Mouse (Mus musculus) liver, adult 2 months (tissue): ENCODE data around the gene Spred2.

Experiments
- CTCF ChIP-seq: fragments of 200-500 bp; IDR thresholded peaks from 2 replicates; pipeline ENCODE4 v1.5.1; 2011; ENCODE audit warnings: low read depth, low read length, control low read depth
- POLR2A ChIP-seq: fragments of 200-500 bp; IDR thresholded peaks from 2 replicates; pipeline ENCODE4 v1.6.1; 2011; ENCODE audit warnings: low read length, control low read depth; ENCODE audit not compliant: insufficient read depth; ENCODE audit errors: extremely low read depth

DNA sequence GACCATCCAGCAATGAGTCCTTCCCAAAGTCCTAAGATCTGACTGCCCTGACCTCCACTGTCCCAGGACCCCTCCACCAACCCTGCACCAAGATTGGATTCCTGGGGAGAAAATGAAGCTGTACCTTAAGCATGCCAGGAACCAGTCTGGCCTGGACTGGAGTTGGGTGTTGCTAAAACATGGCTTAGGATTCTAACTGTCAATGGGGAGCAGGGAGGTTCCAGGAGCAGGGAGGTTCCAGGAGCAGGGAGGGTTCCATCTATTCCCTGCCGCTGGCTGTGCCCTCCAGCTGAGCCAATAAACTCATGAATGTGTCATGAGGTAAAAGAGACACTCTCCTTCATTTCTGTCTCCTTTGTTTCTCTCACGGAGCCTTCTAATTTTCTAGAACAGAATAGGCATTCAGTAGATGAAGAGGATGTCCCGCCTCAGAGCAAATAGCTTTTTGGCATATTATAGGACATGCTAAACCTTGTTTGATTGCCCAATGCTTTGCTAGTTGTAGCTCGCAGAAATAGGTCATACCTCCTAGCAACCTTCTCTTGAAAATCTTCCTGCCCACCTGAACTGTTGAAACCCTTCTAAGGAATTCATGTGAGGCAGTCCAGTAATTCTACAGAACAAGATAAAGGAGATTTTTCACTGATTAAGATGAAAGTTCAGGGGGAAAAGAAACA is 46.8 kb upstream of the Spred2 start:
- TF ChIP-seq POLR2A (no peak), CTCF (no peak)
